In the genomic region with DNA sequence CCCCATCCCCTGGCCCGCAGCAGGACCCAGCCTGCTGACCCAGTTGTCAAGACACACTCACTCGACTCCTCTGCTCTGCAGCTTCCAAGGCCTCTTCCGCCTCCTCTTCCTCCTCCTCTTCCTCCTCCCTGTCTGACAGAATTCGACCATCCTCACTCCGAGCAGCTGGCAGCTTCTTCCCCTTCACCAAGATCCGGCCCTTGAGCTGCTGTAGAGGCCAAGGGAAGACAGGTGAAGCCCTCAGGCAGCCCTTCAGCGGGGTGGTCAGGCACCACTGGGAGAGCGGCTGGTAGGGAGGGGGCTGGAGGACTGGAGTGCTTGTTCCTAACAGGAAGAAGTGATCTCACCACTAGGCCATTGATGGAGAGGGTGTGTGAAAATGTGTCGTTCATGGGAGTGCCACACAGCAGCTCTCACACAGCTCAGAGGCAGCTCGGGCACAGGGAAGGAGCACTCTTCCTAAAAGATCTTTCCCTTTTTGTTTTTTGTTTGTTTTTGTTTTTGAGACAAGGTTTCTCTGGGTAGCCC, we compare ENCODE assay signal across 14 mouse cellular contexts. TPM values are rescaled to one million over a fixed set of nuclear protein-coding genes. Genes with fewer than 3 reads are reported as not detected.
DNase-seq lines count a peak whose midpoint lies in the region; ATAC-seq and TF ChIP-seq lines count a peak whose summit lies in the region.
"Had no signal": no experiment of that assay in that cellular context is flagged by ENCODE, and none has a peak within 500 bp of the region (broad histone marks: within the 10 kb centered on the region; RNA-seq: fewer than 3 reads in every experiment).

No protein-coding gene starts in this region.

- no peak overlapping the region for H3K9ac ChIP-seq in forebrain, embryonic 12.5 days
- no peak overlapping the region for H3K9ac ChIP-seq in forebrain, embryonic 13.5 days
- H3K9ac ChIP-seq in kidney, embryonic 16.5 days (replicated peaks; ENCODE audit: low read length): no peak overlapping the region
- H3K9ac ChIP-seq in embryonic facial prominence, embryonic 14.5 days (ENCODE audit: low read depth, low read length): 0 out of 2 replicates have a peak overlapping the region, but pooled peaks have one; percentile 1
- H3K9ac ChIP-seq in lung, postnatal 0 days (replicated peaks; ENCODE audit: low read depth): no peak overlapping the region
- H3K9ac ChIP-seq: hindbrain, embryonic 13.5 days; limb, embryonic 15.5 days had no signal

- ATAC-seq in forebrain, embryonic 12.5 days (ENCODE audit: low FRiP score): no peak
- ATAC-seq in forebrain, embryonic 13.5 days: no peak
- ATAC-seq in kidney, embryonic 16.5 days (ENCODE audit: low FRiP score, low TSS enrichment): 0 out of 2 replicates have a peak, but pooled peaks have one; percentile 12
- ATAC-seq in embryonic facial prominence, embryonic 14.5 days (ENCODE audit: low read depth): no peak
- ATAC-seq in lung, postnatal 0 days: peak; percentile 81

- DNase-seq in kidney, adult 9 months: no peak
- no peak for DNase-seq in embryonic facial prominence, embryonic 14.5 days (ENCODE audit: low spot score)
- DNase-seq in lung, postnatal 0 days (ENCODE audit: low spot score): peak; percentile 77
- no peak for DNase-seq in ovary, adult 18-20 months (ENCODE audit: low spot score)
- no peak for DNase-seq in embryo, embryonic 9.5 days (ENCODE audit: extremely low spot score)
- DNase-seq: adrenal gland, adult 2 months; B cell, adult 2 months; kidney, postnatal 25 days; thymus, postnatal 25 days had no signal

- H3K4me1 ChIP-seq in forebrain, embryonic 12.5 days: peaks cover 7% of the 10 kb centered on the region
- H3K4me1 ChIP-seq in forebrain, embryonic 13.5 days: no peaks in the 10 kb centered on the region
- H3K4me1 ChIP-seq in kidney, embryonic 16.5 days (ENCODE audit: insufficient read depth, low read length): no peaks in the 10 kb centered on the region
- no peaks in the 10 kb centered on the region for H3K4me1 ChIP-seq in embryonic facial prominence, embryonic 14.5 days (ENCODE audit: control insufficient read depth, insufficient read depth, low read length)
- H3K4me1 ChIP-seq in lung, postnatal 0 days (ENCODE audit: insufficient read depth, low read depth, low read length): no peaks in the 10 kb centered on the region

- H3K9me3 ChIP-seq in forebrain, embryonic 12.5 days: no peaks in the 10 kb centered on the region
- no peaks in the 10 kb centered on the region for H3K9me3 ChIP-seq in forebrain, embryonic 13.5 days (replicated peaks)
- no peaks in the 10 kb centered on the region for H3K9me3 ChIP-seq in kidney, embryonic 16.5 days (ENCODE audit: low read length)
- H3K9me3 ChIP-seq in embryonic facial prominence, embryonic 14.5 days (ENCODE audit: control insufficient read depth, low read length): no peaks in the 10 kb centered on the region
- no peaks in the 10 kb centered on the region for H3K9me3 ChIP-seq in lung, postnatal 0 days (ENCODE audit: low read length)
- H3K9me3 ChIP-seq: hindbrain, embryonic 13.5 days; limb, embryonic 15.5 days had no signal

- no peak overlapping the region for H3K4me3 ChIP-seq in forebrain, embryonic 12.5 days (replicated peaks)
- H3K4me3 ChIP-seq in forebrain, embryonic 13.5 days: no peak overlapping the region
- H3K4me3 ChIP-seq in kidney, embryonic 16.5 days (ENCODE audit: low read length): no peak overlapping the region
- no peak overlapping the region for H3K4me3 ChIP-seq in embryonic facial prominence, embryonic 14.5 days (ENCODE audit: low read depth, low read length)
- H3K4me3 ChIP-seq in lung, postnatal 0 days (ENCODE audit: low read depth, low read length): no peak overlapping the region
- H3K4me3 ChIP-seq: hindbrain, embryonic 13.5 days; limb, embryonic 15.5 days had no signal

- WGBS in forebrain, embryonic 12.5 days: 17% methylated on average over 10 of the region's 10 CpGs
- 18% methylated on average over 10 of the region's 10 CpGs for WGBS in forebrain, embryonic 13.5 days
- WGBS in kidney, embryonic 16.5 days: 26% methylated on average over 10 of the region's 10 CpGs
- WGBS in embryonic facial prominence, embryonic 14.5 days: 20% methylated on average over 9 of the region's 10 CpGs
- WGBS in lung, postnatal 0 days: 8% methylated on average over 10 of the region's 10 CpGs

- peaks cover 7% of the 10 kb centered on the region for H3K36me3 ChIP-seq in forebrain, embryonic 12.5 days (replicated peaks)
- peaks cover 9% of the 10 kb centered on the region for H3K36me3 ChIP-seq in forebrain, embryonic 13.5 days (ENCODE audit: poor library complexity, severe bottlenecking)
- peaks cover 10% of the 10 kb centered on the region for H3K36me3 ChIP-seq in kidney, embryonic 16.5 days (ENCODE audit: insufficient read depth, low read length)
- H3K36me3 ChIP-seq in embryonic facial prominence, embryonic 14.5 days (ENCODE audit: control insufficient read depth, insufficient read depth, low read length): peaks cover 18% of the 10 kb centered on the region
- no peaks in the 10 kb centered on the region for H3K36me3 ChIP-seq in lung, postnatal 0 days (ENCODE audit: insufficient read depth, low read length)

- 0 out of 2 replicates have a peak overlapping the region, but pooled peaks have one; percentile 46 for H3K27ac ChIP-seq in forebrain, embryonic 12.5 days
- no peak overlapping the region; the same call in 1 of the 2 replicates for H3K27ac ChIP-seq in forebrain, embryonic 13.5 days
- no peak overlapping the region for H3K27ac ChIP-seq in kidney, embryonic 16.5 days (ENCODE audit: low read length)
- no peak overlapping the region for H3K27ac ChIP-seq in embryonic facial prominence, embryonic 14.5 days (replicated peaks; ENCODE audit: low read depth, low read length)
- no peak overlapping the region for H3K27ac ChIP-seq in lung, postnatal 0 days (ENCODE audit: low read length)
- H3K27ac ChIP-seq: hindbrain, embryonic 13.5 days; limb, embryonic 15.5 days had no signal

- TF ChIP-seq CTCF in lung, postnatal 0 days (IDR thresholded peaks at IDR 0.05): no peak

- peaks cover 24% of the 10 kb centered on the region for H3K27me3 ChIP-seq in forebrain, embryonic 12.5 days
- H3K27me3 ChIP-seq in forebrain, embryonic 13.5 days: peaks cover 16% of the 10 kb centered on the region
- peaks cover 3% of the 10 kb centered on the region for H3K27me3 ChIP-seq in kidney, embryonic 16.5 days (ENCODE audit: insufficient read depth, low read length)
- peaks cover 4% of the 10 kb centered on the region for H3K27me3 ChIP-seq in embryonic facial prominence, embryonic 14.5 days (replicated peaks; ENCODE audit: control insufficient read depth, insufficient read depth, low read length)
- H3K27me3 ChIP-seq in lung, postnatal 0 days (replicated peaks; ENCODE audit: insufficient read depth, low read length): 0 out of 2 replicates have a peak, but pooled peaks cover 2% of the 10 kb centered on the region

- H3K4me2 ChIP-seq in forebrain, embryonic 12.5 days: no peak overlapping the region
- H3K4me2 ChIP-seq in forebrain, embryonic 13.5 days: no peak overlapping the region
- no peak overlapping the region for H3K4me2 ChIP-seq in kidney, embryonic 16.5 days (replicated peaks; ENCODE audit: low read depth, low read length)
- no peak overlapping the region for H3K4me2 ChIP-seq in embryonic facial prominence, embryonic 14.5 days (ENCODE audit: low read depth, low read length)
- peak overlapping the region; percentile 28; the same call in 1 of the 2 replicates for H3K4me2 ChIP-seq in lung, postnatal 0 days (replicated peaks; ENCODE audit: low read depth, low read length)
- H3K4me2 ChIP-seq: hindbrain, embryonic 13.5 days; limb, embryonic 15.5 days had no signal

- TF ChIP-seq EP300 in lung, postnatal 0 days (IDR thresholded peaks at IDR 0.05): no peak

RNA-seq across cellular contexts. Expression of a gene that starts 26.6 kb away (rescaled TPM):
- polyA plus RNA-seq in forebrain, embryonic 12.5 days (2016; fragmentation: Nextera tagmentation; extraction: Ambion mirVana): 1.4 and 1.5 TPM in 2 replicates
- polyA plus RNA-seq in forebrain, embryonic 13.5 days (2015; fragmentation: Nextera tagmentation; extraction: Ambion mirVana): 0.92 and 1.2 TPM in 2 replicates
- polyA plus RNA-seq in kidney, embryonic 16.5 days (2015; fragmentation: Nextera tagmentation; extraction: Ambion mirVana): 8.2 and 8.7 TPM in 2 replicates
- polyA plus RNA-seq in embryonic facial prominence, embryonic 14.5 days (2014; fragmentation: Nextera tagmentation; extraction: Ambion mirVana): 3.0 and 3.2 TPM in 2 replicates
- polyA plus RNA-seq in lung, postnatal 0 days (2015; fragmentation: Nextera tagmentation; extraction: Ambion mirVana): 3.7 and 3.8 TPM in 2 replicates

RNA-seq across cellular contexts. Expression of a gene that starts 26.6 kb away (rescaled TPM):
- 5.7 and 7.1 TPM in 2 replicates for polyA plus RNA-seq in forebrain, embryonic 12.5 days (2016; fragmentation: Nextera tagmentation; extraction: Ambion mirVana)
- 8.1 TPM in 2 replicates for polyA plus RNA-seq in forebrain, embryonic 13.5 days (2015; fragmentation: Nextera tagmentation; extraction: Ambion mirVana)
- 28.7 and 29.9 TPM in 2 replicates for polyA plus RNA-seq in kidney, embryonic 16.5 days (2015; fragmentation: Nextera tagmentation; extraction: Ambion mirVana)
- 15.0 and 21.4 TPM in 2 replicates for polyA plus RNA-seq in embryonic facial prominence, embryonic 14.5 days (2014; fragmentation: Nextera tagmentation; extraction: Ambion mirVana)
- 28.8 and 34.5 TPM in 2 replicates for polyA plus RNA-seq in lung, postnatal 0 days (2015; fragmentation: Nextera tagmentation; extraction: Ambion mirVana)

RNA-seq across cellular contexts. Expression of a gene that starts 41.2 kb away (rescaled TPM):
- polyA plus RNA-seq in forebrain, embryonic 12.5 days (2016; fragmentation: Nextera tagmentation; extraction: Ambion mirVana): 3.4 TPM in 2 replicates
- 3.3 and 4.1 TPM in 2 replicates for polyA plus RNA-seq in forebrain, embryonic 13.5 days (2015; fragmentation: Nextera tagmentation; extraction: Ambion mirVana)
- 5.5 and 6.6 TPM in 2 replicates for polyA plus RNA-seq in kidney, embryonic 16.5 days (2015; fragmentation: Nextera tagmentation; extraction: Ambion mirVana)
- 7.3 and 8.9 TPM in 2 replicates for polyA plus RNA-seq in embryonic facial prominence, embryonic 14.5 days (2014; fragmentation: Nextera tagmentation; extraction: Ambion mirVana)
- polyA plus RNA-seq in lung, postnatal 0 days (2015; fragmentation: Nextera tagmentation; extraction: Ambion mirVana): 6.5 TPM in 2 replicates

RNA-seq across cellular contexts. Expression of a gene that starts 46.7 kb away (rescaled TPM):
- polyA plus RNA-seq in forebrain, embryonic 12.5 days (2016; fragmentation: Nextera tagmentation; extraction: Ambion mirVana): 190 and 210 TPM in 2 replicates
- 182 and 195 TPM in 2 replicates for polyA plus RNA-seq in forebrain, embryonic 13.5 days (2015; fragmentation: Nextera tagmentation; extraction: Ambion mirVana)
- 161 and 201 TPM in 2 replicates for polyA plus RNA-seq in kidney, embryonic 16.5 days (2015; fragmentation: Nextera tagmentation; extraction: Ambion mirVana)
- 138 and 153 TPM in 2 replicates for polyA plus RNA-seq in embryonic facial prominence, embryonic 14.5 days (2014; fragmentation: Nextera tagmentation; extraction: Ambion mirVana)
- polyA plus RNA-seq in lung, postnatal 0 days (2015; fragmentation: Nextera tagmentation; extraction: Ambion mirVana): 43.5 and 51.1 TPM in 2 replicates

RNA-seq across cellular contexts. Expression of a gene that starts 46.9 kb away (rescaled TPM):
- 49.0 and 56.2 TPM in 2 replicates for polyA plus RNA-seq in forebrain, embryonic 12.5 days (2016; fragmentation: Nextera tagmentation; extraction: Ambion mirVana)
- 47.3 and 53.9 TPM in 2 replicates for polyA plus RNA-seq in forebrain, embryonic 13.5 days (2015; fragmentation: Nextera tagmentation; extraction: Ambion mirVana)
- polyA plus RNA-seq in kidney, embryonic 16.5 days (2015; fragmentation: Nextera tagmentation; extraction: Ambion mirVana): 50.7 and 51.9 TPM in 2 replicates
- 55.5 and 60.0 TPM in 2 replicates for polyA plus RNA-seq in embryonic facial prominence, embryonic 14.5 days (2014; fragmentation: Nextera tagmentation; extraction: Ambion mirVana)
- 50.5 and 52.1 TPM in 2 replicates for polyA plus RNA-seq in lung, postnatal 0 days (2015; fragmentation: Nextera tagmentation; extraction: Ambion mirVana)

Comparison
In these comparisons a context has a peak if more than half of its experiments do, and no peak if none do; other contexts are left out.
1. ATAC-seq: peak in kidney, embryonic 16.5 days (single experiment) and lung, postnatal 0 days (single experiment); none in forebrain, embryonic 12.5 days (single experiment), forebrain, embryonic 13.5 days (single experiment) and embryonic facial prominence, embryonic 14.5 days (single experiment).